ENCODE assay signal across 23 mouse cellular contexts in genomic region chr1:157435926-157436325, GRCm38 (mm10). TPM values are rescaled to one million over a fixed set of nuclear protein-coding genes. Genes with fewer than 3 reads are reported as not detected.
DNase-seq lines count a peak whose midpoint lies in the region; ATAC-seq and TF ChIP-seq lines count a peak whose summit lies in the region.
"Had no signal": no experiment of that assay in that cellular context is flagged by ENCODE, and none has a peak within 500 bp of the region (broad histone marks: within the 10 kb centered on the region; RNA-seq: fewer than 3 reads in every experiment).

No protein-coding gene starts in this region.

- 27% methylated on average over 6 of the region's 6 CpGs for WGBS in heart, postnatal 0 days
- WGBS in lung, postnatal 0 days: 27% methylated on average over 6 of the region's 6 CpGs
- 77% methylated on average over 6 of the region's 6 CpGs for WGBS in intestine, embryonic 15.5 days

- no peaks in the 10 kb centered on the region for H3K9me3 ChIP-seq in heart, postnatal 0 days (replicated peaks; ENCODE audit: control insufficient read depth, low read length)
- no peaks in the 10 kb centered on the region for H3K9me3 ChIP-seq in lung, postnatal 0 days (ENCODE audit: low read length)
- H3K9me3 ChIP-seq in intestine, embryonic 15.5 days: no peaks in the 10 kb centered on the region
- H3K9me3 ChIP-seq: embryonic facial prominence, embryonic 10.5 days; embryonic facial prominence, embryonic 12.5 days had no signal

- no peak for TF ChIP-seq EP300 in heart, postnatal 0 days (IDR thresholded peaks at IDR 0.05; ENCODE audit: low read depth)
- TF ChIP-seq EP300 in lung, postnatal 0 days (IDR thresholded peaks at IDR 0.05): no peak

- H3K36me3 ChIP-seq in heart, postnatal 0 days (replicated peaks; ENCODE audit: control insufficient read depth, insufficient read depth, low read length): no peaks in the 10 kb centered on the region
- H3K36me3 ChIP-seq in lung, postnatal 0 days (ENCODE audit: insufficient read depth, low read length): no peaks in the 10 kb centered on the region
- no peaks in the 10 kb centered on the region for H3K36me3 ChIP-seq in intestine, embryonic 15.5 days
- H3K36me3 ChIP-seq: embryonic facial prominence, embryonic 10.5 days; embryonic facial prominence, embryonic 12.5 days had no signal

- H3K9ac ChIP-seq in heart, postnatal 0 days (replicated peaks; ENCODE audit: low read depth, low read length): no peak overlapping the region
- H3K9ac ChIP-seq in lung, postnatal 0 days (replicated peaks; ENCODE audit: low read depth): no peak overlapping the region
- no peak overlapping the region for H3K9ac ChIP-seq in intestine, embryonic 15.5 days
- H3K9ac ChIP-seq: embryonic facial prominence, embryonic 12.5 days had no signal

- H3K4me3 ChIP-seq in heart, postnatal 0 days (ENCODE audit: low read depth, low read length): no peak overlapping the region
- no peak overlapping the region for H3K4me3 ChIP-seq in lung, postnatal 0 days (ENCODE audit: low read depth, low read length)
- no peak overlapping the region for H3K4me3 ChIP-seq in intestine, embryonic 15.5 days (replicated peaks)
- H3K4me3 ChIP-seq: embryonic facial prominence, embryonic 10.5 days; embryonic facial prominence, embryonic 12.5 days had no signal

- intact Hi-C loops in heart, postnatal 10 days (cut with DNase I): no loop called here

- no peaks in the 10 kb centered on the region for H3K27me3 ChIP-seq in heart, postnatal 0 days (ENCODE audit: control insufficient read depth, insufficient read depth, low read length)
- H3K27me3 ChIP-seq in lung, postnatal 0 days (replicated peaks; ENCODE audit: insufficient read depth, low read length): no peaks in the 10 kb centered on the region
- no peaks in the 10 kb centered on the region for H3K27me3 ChIP-seq in intestine, embryonic 15.5 days (replicated peaks)
- H3K27me3 ChIP-seq: embryonic facial prominence, embryonic 12.5 days had no signal

- H3K4me2 ChIP-seq in heart, postnatal 0 days (ENCODE audit: low read depth, low read length): no peak overlapping the region
- H3K4me2 ChIP-seq in lung, postnatal 0 days (replicated peaks; ENCODE audit: low read depth, low read length): no peak overlapping the region
- H3K4me2 ChIP-seq in intestine, embryonic 15.5 days (replicated peaks): no peak overlapping the region
- H3K4me2 ChIP-seq: embryonic facial prominence, embryonic 12.5 days had no signal

- 0 out of 2 replicates have a peak overlapping the region, but pooled peaks have one; percentile 2 for H3K27ac ChIP-seq in heart, postnatal 0 days (ENCODE audit: low read depth)
- H3K27ac ChIP-seq in lung, postnatal 0 days (ENCODE audit: low read length): no peak overlapping the region
- no peak overlapping the region for H3K27ac ChIP-seq in intestine, embryonic 15.5 days
- H3K27ac ChIP-seq: embryonic facial prominence, embryonic 10.5 days; embryonic facial prominence, embryonic 12.5 days had no signal

- TF ChIP-seq CTCF in heart, postnatal 0 days (IDR thresholded peaks at IDR 0.05; ENCODE audit: low read depth): no peak
- no peak for TF ChIP-seq CTCF in lung, postnatal 0 days (IDR thresholded peaks at IDR 0.05)

- peak; percentile 27 for DNase-seq in heart, adult 11 months
- DNase-seq in heart, adult 9 months (ENCODE audit: low spot score in 2 of 2): no peak
- no peak for DNase-seq in heart, postnatal 0 days (ENCODE audit: low spot score)
- no peak for DNase-seq in heart, postnatal 10 days
- peak; percentile 31 for DNase-seq in lung, postnatal 0 days (ENCODE audit: low spot score)
- no peak for DNase-seq in lung, postnatal 25 days (ENCODE audit: low spot score)
- DNase-seq: adrenal gland, adult 2 months; adrenal gland, postnatal 10 days; adrenal gland, postnatal 25 days; B cell, adult 2 months; cerebellum, adult 11 months; cerebellum, adult 18-20 months; cerebellum, adult 8-10 months; cerebellum, adult 9-11 months; cerebellum, postnatal 14 days; cerebellum, postnatal 36 days had no signal

- peaks cover 16% of the 10 kb centered on the region; the same call in 1 of the 2 replicates for H3K4me1 ChIP-seq in heart, postnatal 0 days (ENCODE audit: control insufficient read depth, insufficient read depth)
- no peaks in the 10 kb centered on the region for H3K4me1 ChIP-seq in lung, postnatal 0 days (ENCODE audit: insufficient read depth, low read depth, low read length)
- no peaks in the 10 kb centered on the region for H3K4me1 ChIP-seq in intestine, embryonic 15.5 days (replicated peaks)
- H3K4me1 ChIP-seq: embryonic facial prominence, embryonic 12.5 days had no signal

- ATAC-seq in heart, postnatal 0 days (ENCODE audit: insufficient read depth, low read depth): no peak
- no peak for ATAC-seq in lung, postnatal 0 days
- ATAC-seq in megakaryocyte progenitor cell, adult 5-6 weeks (replicated peaks; ENCODE audit: poor library complexity): 0 out of 2 replicates have a peak, but pooled peaks have one; percentile 37
- ATAC-seq in intestine, embryonic 15.5 days: no peak
- ATAC-seq: CD4-positive, CD25-positive, alpha-beta regulatory T cell, adult 4 months; forebrain, embryonic 14.5 days; forebrain, embryonic 16.5 days had no signal

RNA-seq across cellular contexts. Expression of gene Cryzl2, which starts 22.5 kb away (rescaled TPM):
- 31.0 and 45.7 TPM in 2 replicates for total RNA-seq in heart, postnatal 0 days (2014; rRNA removed; ENCODE audit: low replicate concordance)
- polyA plus RNA-seq in heart, postnatal 0 days (2015; fragmentation: Nextera tagmentation; extraction: Ambion mirVana): 38.1 and 38.5 TPM in 2 replicates
- total RNA-seq in heart, postnatal 10 days (2021): 10 to 100 TPM; 15.4 to 17.4 TPM
- 9.4 and 9.8 TPM in 2 replicates for polyA plus RNA-seq in lung, postnatal 0 days (2015; fragmentation: Nextera tagmentation; extraction: Ambion mirVana)
- total RNA-seq in megakaryocyte progenitor cell, adult 5-6 weeks (2015): 27.4 and 29.2 TPM in 2 replicates
- total RNA-seq in megakaryocyte progenitor cell, adult 5-6 weeks (2017): 12.2 and 18.6 TPM in 2 replicates
- 9.3 and 11.4 TPM in 2 replicates for polyA plus RNA-seq in intestine, embryonic 15.5 days (2015; fragmentation: Nextera tagmentation; extraction: Ambion mirVana)

RNA-seq across cellular contexts. Expression of gene Rasal2, which starts 23.5 kb away (rescaled TPM):
- 28.9 and 35.9 TPM in 2 replicates for total RNA-seq in heart, postnatal 0 days (2014; rRNA removed; ENCODE audit: low replicate concordance)
- polyA plus RNA-seq in heart, postnatal 0 days (2015; fragmentation: Nextera tagmentation; extraction: Ambion mirVana): 18.5 and 20.2 TPM in 2 replicates
- total RNA-seq in heart, postnatal 10 days (2021): 10 to 100 TPM; 33.3 to 34.2 TPM
- polyA plus RNA-seq in lung, postnatal 0 days (2015; fragmentation: Nextera tagmentation; extraction: Ambion mirVana): 15.3 and 19.8 TPM in 2 replicates
- 1.3 and 3.2 TPM in 2 replicates for total RNA-seq in megakaryocyte progenitor cell, adult 5-6 weeks (2015)
- total RNA-seq in megakaryocyte progenitor cell, adult 5-6 weeks (2017): 1.7 and 2.0 TPM in 2 replicates
- 5.4 TPM in 2 replicates for polyA plus RNA-seq in intestine, embryonic 15.5 days (2015; fragmentation: Nextera tagmentation; extraction: Ambion mirVana)
- polyA plus RNA-seq: CD4-positive, CD25-positive, alpha-beta regulatory T cell, adult 4 months had no signal

Comparison
In these comparisons a context has a peak if more than half of its experiments do, and no peak if none do; other contexts are left out.
1. DNase-seq: peak in heart, adult 11 months (single experiment) and lung, postnatal 0 days (single experiment); none in heart, adult 9 months (0 of 2), heart, postnatal 0 days (single experiment), heart, postnatal 10 days (0 of 2) and lung, postnatal 25 days (single experiment).